Mouse (Mus musculus): ENCODE measurements around the gene Nemp1. TPM values are rescaled to one million over a fixed set of nuclear protein-coding genes. Genes with fewer than 3 reads are reported as not detected.

Gene Nemp1
- polyA plus RNA-seq, 2 experiments, result 9.0 to 12.3 TPM

DNA sequence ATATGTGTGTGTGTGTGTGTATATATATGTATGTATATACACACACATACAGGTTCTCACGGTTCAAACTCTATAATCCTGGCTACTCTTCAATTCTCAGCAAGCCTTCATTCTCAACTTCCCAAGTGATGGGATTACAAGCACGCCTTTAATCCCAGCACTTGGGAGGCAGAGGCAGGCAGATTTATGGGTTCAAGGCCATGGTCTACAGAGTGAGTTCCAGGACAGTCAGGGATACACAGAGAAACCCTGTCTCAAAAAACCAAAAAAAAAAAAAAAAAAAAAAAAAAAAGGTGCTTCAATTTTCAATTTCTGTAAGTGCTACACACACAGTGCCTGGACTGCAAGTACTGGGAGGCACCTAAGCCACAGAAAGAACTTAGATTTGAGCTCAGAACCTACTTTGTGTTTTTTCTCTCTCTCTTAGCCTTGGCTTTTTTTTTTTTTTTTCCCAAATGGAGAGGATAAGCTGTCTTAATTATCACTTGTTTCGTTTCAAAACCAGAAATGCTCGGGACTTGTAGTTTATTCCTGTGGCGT, 9.2 kb downstream of the Nemp1 start:
- peak overlapping the region; percentile 60 for H3K4me3 ChIP-seq (replicated peaks; ENCODE audit: low read length)
- no peak for ATAC-seq (ENCODE audit: low FRiP score, low read depth)
- H3K36me3 ChIP-seq (ENCODE audit: control insufficient read depth, insufficient read depth, low read length), result no peaks in the 10 kb centered on the region
- no peaks in the 10 kb centered on the region for H3K9me3 ChIP-seq (ENCODE audit: control insufficient read depth, low read length)
- peak overlapping the region; percentile 38; the same call in 1 of the 2 replicates for H3K9ac ChIP-seq (ENCODE audit: low read depth, low read length, severe bottlenecking)
- no peak for DNase-seq (ENCODE audit: low spot score)
- H3K27ac ChIP-seq (replicated peaks; ENCODE audit: low read depth, low read length), result peak overlapping the region; percentile 75
- H3K27me3 ChIP-seq (ENCODE audit: control insufficient read depth, insufficient read depth, low read length), result no peaks in the 10 kb centered on the region
- WGBS, result 45% methylated on average over 5 of the region's 5 CpGs
- H3K4me2 ChIP-seq (replicated peaks; ENCODE audit: low read depth, low read length, severe bottlenecking), result peak overlapping the region; percentile 50
- H3K4me1 ChIP-seq (ENCODE audit: control insufficient read depth, insufficient read depth, low read length), result peaks cover 4% of the 10 kb centered on the region
- TF ChIP-seq POLR2A (IDR thresholded peaks at IDR 0.05; ENCODE audit: borderline replicate concordance, extremely low read depth, insufficient read depth, insufficient read length), result no peak

DNA sequence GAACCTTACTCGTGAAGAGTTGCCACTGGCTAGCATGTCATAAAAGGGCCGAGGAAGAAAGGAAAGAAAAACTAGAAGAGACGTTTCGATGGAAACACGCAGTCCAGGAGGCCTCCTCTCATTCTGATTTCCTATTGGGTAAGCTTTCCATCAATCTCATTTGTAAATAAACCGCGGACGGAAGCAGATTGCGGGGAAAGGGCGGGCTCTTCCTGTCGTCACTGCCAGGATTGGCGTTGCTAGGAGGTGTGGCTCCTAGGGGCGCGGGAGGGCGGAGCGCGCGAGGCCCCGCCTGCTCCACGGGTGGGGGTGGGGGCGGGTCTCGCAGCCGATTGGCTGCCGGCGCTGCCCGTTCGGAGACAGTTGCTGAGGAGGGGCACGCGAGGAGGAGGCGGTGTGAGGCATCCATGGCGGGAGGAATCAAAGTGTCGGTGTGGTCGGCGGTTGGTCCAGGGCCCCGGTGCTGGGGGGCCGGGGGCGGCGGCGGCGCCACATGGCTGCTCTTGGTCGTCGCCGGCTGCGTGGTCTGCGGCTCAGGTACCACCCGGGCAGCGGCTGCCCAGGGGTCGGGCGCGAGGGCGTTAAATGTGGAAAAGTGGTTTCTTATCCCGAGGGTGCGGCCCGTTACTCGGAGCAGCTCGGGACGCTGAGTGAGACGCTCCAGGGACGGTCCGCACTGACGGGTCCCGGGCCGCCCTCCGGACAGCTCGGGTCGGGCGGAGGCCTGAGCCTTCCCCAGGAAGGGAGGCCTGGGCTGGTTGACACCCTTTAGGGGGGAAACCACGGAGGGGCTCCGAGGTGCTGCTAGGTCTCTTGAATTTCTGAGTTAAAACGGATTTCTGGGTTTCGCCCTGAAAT, 10.2 kb downstream of the Nemp1 start:
- 1% methylated on average over 65 of the region's 71 CpGs for WGBS

DNA sequence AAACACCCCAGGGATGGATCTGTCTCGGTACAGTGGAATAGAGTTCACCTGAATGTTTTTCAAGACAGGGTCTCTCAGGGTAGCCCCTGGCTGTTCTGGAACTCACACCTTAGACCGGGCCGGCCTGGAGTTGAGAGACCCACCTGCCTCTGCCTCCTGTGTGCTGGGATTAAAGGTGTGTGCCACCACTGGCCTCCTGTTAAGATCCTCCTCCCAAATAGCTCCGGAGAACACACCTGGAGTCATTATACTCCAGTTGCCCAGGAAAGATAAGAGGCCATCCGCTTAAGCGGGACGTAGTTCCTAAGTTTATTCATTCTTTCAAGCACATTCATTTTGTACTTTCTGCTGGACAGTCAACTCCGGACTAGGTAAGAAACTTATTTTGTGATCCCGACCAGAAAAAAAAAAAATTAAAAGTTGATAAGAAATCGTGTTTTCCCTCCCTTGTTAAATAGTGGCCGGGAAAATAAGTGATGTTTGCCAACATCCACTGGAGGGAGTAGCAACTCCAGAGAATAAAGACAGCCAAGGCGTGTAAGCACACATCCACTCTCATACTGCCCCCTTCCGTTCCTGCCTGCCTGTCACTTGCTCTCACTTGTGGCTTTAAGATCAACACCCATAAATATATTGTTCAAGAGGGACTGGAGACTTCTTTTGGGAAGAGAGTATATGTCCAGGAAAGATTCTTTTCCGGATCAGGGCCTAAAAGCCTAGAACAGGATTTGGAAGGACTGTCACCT, 11.1 kb downstream of the Nemp1 start:
- 12% methylated on average over 14 of the region's 14 CpGs for whole genome bisulfite sequencing
- TF ChIP-seq POLR2A (IDR thresholded peaks at IDR 0.05; ENCODE audit: borderline replicate concordance, extremely low read depth, insufficient read depth, insufficient read length), result no peak

More for the DNA sequence above, 10.2 kb downstream of the Nemp1 start:
- peaks cover 4% of the 10 kb centered on the region for H3K4me1 ChIP-seq (ENCODE audit: control insufficient read depth, insufficient read depth, low read length)
- DNase-seq (ENCODE audit: low spot score) (peak; percentile 100), ATAC-seq (ENCODE audit: low FRiP score, low read depth) (peak; percentile 97)
- H3K27me3 ChIP-seq (ENCODE audit: control insufficient read depth, insufficient read depth, low read length), result no peaks in the 10 kb centered on the region
- H3K27ac ChIP-seq (replicated peaks; ENCODE audit: low read depth, low read length), result peak overlapping the region; percentile 75
- peak overlapping the region; percentile 60 for H3K4me3 ChIP-seq (replicated peaks; ENCODE audit: low read length)
- peak overlapping the region; percentile 85 for H3K4me2 ChIP-seq (replicated peaks; ENCODE audit: low read depth, low read length, severe bottlenecking)
- H3K9ac ChIP-seq (ENCODE audit: low read depth, low read length, severe bottlenecking), result peak overlapping the region; percentile 54
- H3K36me3 ChIP-seq (ENCODE audit: control insufficient read depth, insufficient read depth, low read length), result no peaks in the 10 kb centered on the region
- TF ChIP-seq POLR2A (IDR thresholded peaks at IDR 0.05; ENCODE audit: borderline replicate concordance, extremely low read depth, insufficient read depth, insufficient read length), result 0 out of 2 replicates have a peak, but pooled peaks have one; percentile 34
- no peaks in the 10 kb centered on the region for H3K9me3 ChIP-seq (ENCODE audit: control insufficient read depth, low read length)

DNA sequence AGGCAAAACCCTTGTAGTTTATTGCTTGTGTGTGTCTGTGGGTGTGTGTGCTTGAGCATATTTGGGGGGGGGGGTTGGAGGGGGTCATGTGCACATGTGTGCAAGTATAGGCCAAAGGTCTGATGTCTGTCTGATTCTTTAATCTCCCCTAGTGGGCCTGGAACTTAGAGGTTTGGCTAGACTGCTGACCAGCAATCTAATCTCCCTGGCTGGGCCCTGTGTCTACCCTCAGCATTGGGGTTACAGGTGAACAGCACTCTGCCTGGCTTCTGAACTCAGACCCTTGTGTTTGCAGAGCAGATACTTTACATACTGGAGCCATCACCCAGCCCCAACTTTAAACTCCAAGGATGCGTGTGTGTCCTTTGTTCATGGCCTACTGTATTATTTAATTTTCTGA, 12.5 kb downstream of the Nemp1 start:
- Histone ChIP-seq H3K4me3 (replicated peaks; ENCODE audit: low read length) (no peak overlapping the region), H3K36me3 (ENCODE audit: control insufficient read depth, insufficient read depth, low read length) (no peaks in the 10 kb centered on the region), H3K4me2 (replicated peaks; ENCODE audit: low read depth, low read length, severe bottlenecking) (no peak overlapping the region), H3K4me1 (ENCODE audit: control insufficient read depth, insufficient read depth, low read length) (peaks cover 4% of the 10 kb centered on the region), H3K9ac (ENCODE audit: low read depth, low read length, severe bottlenecking) (no peak overlapping the region), H3K9me3 (ENCODE audit: control insufficient read depth, low read length) (no peaks in the 10 kb centered on the region), H3K27ac (replicated peaks; ENCODE audit: low read depth, low read length) (no peak overlapping the region), H3K27me3 (ENCODE audit: control insufficient read depth, insufficient read depth, low read length) (no peaks in the 10 kb centered on the region)
- ATAC-seq (ENCODE audit: low FRiP score, low read depth) (no peak), DNase-seq (ENCODE audit: low spot score) (no peak)
- TF ChIP-seq POLR2A (IDR thresholded peaks at IDR 0.05; ENCODE audit: borderline replicate concordance, extremely low read depth, insufficient read depth, insufficient read length), result no peak
- WGBS, result 96% methylated on average over 1 of the region's 1 CpGs

More for the DNA sequence above, 11.1 kb downstream of the Nemp1 start:
- peak overlapping the region; percentile 60 for H3K4me3 ChIP-seq (replicated peaks; ENCODE audit: low read length)
- peak overlapping the region; percentile 54 for H3K9ac ChIP-seq (ENCODE audit: low read depth, low read length, severe bottlenecking)
- peaks cover 4% of the 10 kb centered on the region for H3K4me1 ChIP-seq (ENCODE audit: control insufficient read depth, insufficient read depth, low read length)
- ATAC-seq (ENCODE audit: low FRiP score, low read depth) (no peak), DNase-seq (ENCODE audit: low spot score) (peak; percentile 86)
- no peaks in the 10 kb centered on the region for H3K36me3 ChIP-seq (ENCODE audit: control insufficient read depth, insufficient read depth, low read length)
- no peaks in the 10 kb centered on the region for H3K9me3 ChIP-seq (ENCODE audit: control insufficient read depth, low read length)
- peak overlapping the region; percentile 85 for H3K4me2 ChIP-seq (replicated peaks; ENCODE audit: low read depth, low read length, severe bottlenecking)
- H3K27me3 ChIP-seq (ENCODE audit: control insufficient read depth, insufficient read depth, low read length), result no peaks in the 10 kb centered on the region
- no peak overlapping the region for H3K27ac ChIP-seq (replicated peaks; ENCODE audit: low read depth, low read length)

DNA sequence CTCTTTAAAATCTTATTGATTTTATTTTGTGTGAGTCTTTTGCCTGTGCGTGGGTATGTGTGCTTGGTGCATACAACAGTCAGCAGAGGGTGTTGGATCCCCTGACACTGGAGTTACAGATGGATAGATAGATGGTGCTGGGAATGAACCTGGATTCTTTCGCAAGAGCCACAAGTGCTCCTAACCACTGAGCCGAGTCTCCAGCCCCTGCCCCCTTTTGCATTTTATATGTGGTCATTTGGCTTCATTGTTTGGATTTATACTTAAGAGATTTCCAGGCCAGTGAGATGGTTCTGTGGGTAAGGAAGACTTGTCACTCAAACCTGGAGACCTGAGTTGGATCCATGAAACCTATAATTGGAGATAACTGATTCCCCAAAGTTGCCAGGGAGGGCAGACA, 13.2 kb downstream of the Nemp1 start:
- Histone ChIP-seq H3K4me2 (replicated peaks; ENCODE audit: low read depth, low read length, severe bottlenecking) (no peak overlapping the region), H3K9me3 (ENCODE audit: control insufficient read depth, low read length) (no peaks in the 10 kb centered on the region), H3K9ac (ENCODE audit: low read depth, low read length, severe bottlenecking) (no peak overlapping the region), H3K4me3 (replicated peaks; ENCODE audit: low read length) (no peak overlapping the region), H3K36me3 (ENCODE audit: control insufficient read depth, insufficient read depth, low read length) (no peaks in the 10 kb centered on the region), H3K27me3 (ENCODE audit: control insufficient read depth, insufficient read depth, low read length) (no peaks in the 10 kb centered on the region), H3K27ac (replicated peaks; ENCODE audit: low read depth, low read length) (no peak overlapping the region), H3K4me1 (ENCODE audit: control insufficient read depth, insufficient read depth, low read length) (peaks cover 4% of the 10 kb centered on the region)
- no peak for TF ChIP-seq POLR2A (IDR thresholded peaks at IDR 0.05; ENCODE audit: borderline replicate concordance, extremely low read depth, insufficient read depth, insufficient read length)
- DNase-seq (ENCODE audit: low spot score), result no peak
- 88% methylated on average over 3 of the region's 3 CpGs for WGBS
- no peak for ATAC-seq (ENCODE audit: low FRiP score, low read depth)

Data from limb, embryonic 14.5 days (tissue).